Mouse (Mus musculus): ENCODE results near the gene Dpf2.

The Dpf2 gene

DNA sequence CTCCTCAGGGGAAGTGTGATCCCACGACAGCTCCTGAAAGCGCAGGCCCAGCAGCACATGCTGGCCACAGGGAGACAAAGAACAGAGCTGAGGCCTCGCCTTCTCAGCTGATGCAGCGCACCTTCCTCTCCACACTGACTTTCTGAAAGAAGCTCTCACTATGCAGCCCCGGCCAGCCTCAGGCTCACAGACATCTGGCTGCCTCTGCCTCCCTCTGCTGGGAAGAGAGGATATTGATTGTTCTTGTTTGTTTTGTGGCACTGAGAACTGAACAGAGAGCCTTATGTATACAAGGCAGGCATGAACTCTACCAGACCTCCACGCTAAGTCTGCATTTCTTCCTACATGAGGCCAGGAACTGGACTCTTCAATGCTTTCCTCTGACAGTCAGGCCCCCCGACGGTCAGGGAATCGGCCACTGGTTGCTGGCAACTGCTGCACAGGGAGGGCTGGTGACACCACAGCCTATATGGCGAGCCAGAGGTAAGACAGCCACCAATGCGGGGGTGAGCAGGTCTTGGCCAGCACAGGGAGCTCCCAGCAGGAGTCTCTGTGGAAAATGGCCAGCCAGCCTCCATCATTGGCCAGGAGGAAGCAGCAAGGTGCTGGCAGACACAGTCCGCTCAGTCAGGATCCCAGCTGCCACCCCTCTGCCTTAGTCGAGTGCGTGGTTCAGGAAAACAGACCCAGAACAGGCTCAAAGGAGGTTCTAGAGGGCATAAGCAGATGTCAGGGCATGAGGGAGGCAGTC, 50.3 kb downstream of the Dpf2 start:
- DNase-seq (ENCODE audit: low spot score): no peak

DNA sequence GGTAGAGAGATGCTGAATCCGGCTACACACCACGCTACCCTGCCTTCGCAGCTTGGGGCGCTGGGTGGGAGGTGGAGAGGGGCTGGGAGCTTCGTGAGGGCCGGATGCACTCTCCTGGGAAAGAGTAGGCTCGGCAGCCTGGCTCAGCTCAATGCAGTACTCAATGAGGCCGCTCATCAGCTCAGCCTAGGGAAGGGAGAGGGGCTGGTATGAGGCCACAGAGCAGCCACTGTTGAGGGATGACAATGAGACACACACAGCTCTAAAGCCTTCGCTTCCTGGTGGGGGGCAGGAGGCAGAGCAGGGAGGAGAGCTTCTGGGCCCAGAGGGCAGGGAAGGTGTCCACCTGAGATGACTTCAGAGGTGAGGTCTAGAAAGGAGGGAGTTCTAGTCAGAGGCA, 56.2 kb downstream of the Dpf2 start:
- DNase-seq (ENCODE audit: low spot score): no peak

DNA sequence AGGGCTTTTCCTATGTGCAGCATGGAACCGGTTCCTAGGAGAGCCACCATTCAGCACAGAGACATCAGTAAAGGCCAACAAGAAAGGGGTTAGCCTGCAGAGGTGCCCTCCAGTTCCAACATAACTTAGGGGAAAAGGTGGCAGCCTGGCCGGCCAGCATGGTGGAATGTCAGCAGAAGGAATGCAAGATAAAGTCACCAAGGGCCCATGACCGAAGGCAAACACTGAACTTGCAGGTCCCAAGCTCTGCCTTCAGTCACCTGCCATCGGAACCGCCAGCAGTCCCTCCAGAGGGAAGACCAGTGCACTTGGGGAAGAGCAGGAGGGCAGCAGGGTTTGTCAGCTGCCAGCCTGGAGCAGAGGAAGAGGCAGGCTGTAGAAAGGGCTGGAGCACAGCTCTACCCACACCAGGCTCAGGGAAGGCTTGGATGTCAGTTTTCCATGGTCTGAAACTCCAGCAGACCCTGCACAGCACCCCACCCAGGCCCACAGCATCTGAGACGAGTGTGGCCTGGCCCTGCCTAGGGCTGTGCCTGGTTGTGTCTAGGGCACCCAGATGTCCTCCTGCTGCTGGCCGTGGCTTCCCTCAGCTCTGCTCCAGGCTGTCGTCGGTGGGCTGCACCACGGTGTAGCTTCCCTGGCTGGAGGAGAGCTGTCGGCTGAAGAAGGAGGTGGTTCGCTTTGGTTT, 60.6 kb downstream of the Dpf2 start:
- no peak for DNase-seq (ENCODE audit: low spot score)

DNA sequence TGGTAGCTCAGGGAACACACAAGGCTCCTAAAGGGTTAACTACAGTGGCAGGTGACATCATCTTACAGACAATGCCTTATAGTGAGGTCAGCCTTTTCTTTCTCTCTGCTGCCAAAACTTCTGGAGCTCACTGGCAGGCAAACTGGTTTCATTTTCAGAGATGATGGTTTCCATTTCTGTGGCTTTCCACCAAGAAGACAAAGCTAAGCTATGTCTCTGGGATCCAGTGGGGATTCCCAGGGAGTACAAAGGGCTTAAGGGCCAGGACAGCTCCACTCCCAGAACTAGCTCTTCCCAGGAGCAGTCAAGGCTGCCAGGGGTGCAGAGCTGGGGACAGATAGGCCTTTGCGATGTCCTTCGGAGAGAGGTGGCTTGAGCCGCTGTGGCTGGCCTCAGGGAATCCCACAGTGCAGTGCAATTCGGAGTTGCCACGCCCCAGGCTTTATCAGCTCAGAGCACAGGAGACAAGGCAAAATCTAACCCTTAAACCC, 61.3 kb downstream of the Dpf2 start:
- no peak for DNase-seq (ENCODE audit: low spot score)

DNA sequence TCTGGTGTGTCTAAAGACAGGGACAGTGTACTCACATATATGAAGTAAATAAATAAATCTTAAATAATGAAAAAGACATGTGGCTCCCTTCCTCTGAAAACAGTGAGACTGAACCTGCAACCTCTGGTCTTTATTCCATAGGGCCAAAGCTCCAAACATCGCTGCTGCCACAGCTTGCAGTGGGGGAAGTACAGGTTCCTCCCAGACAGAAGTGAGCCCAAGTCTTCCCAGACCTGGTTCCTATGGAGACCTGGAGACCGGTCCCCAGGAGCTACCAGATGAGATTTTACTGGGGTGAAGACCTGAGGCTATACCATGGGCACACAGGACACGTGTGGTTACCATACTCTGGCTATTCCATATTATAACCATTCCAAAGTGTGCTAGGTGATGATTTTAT, 62.0 kb downstream of the Dpf2 start:
- DNase-seq (ENCODE audit: low spot score): no peak

DNA sequence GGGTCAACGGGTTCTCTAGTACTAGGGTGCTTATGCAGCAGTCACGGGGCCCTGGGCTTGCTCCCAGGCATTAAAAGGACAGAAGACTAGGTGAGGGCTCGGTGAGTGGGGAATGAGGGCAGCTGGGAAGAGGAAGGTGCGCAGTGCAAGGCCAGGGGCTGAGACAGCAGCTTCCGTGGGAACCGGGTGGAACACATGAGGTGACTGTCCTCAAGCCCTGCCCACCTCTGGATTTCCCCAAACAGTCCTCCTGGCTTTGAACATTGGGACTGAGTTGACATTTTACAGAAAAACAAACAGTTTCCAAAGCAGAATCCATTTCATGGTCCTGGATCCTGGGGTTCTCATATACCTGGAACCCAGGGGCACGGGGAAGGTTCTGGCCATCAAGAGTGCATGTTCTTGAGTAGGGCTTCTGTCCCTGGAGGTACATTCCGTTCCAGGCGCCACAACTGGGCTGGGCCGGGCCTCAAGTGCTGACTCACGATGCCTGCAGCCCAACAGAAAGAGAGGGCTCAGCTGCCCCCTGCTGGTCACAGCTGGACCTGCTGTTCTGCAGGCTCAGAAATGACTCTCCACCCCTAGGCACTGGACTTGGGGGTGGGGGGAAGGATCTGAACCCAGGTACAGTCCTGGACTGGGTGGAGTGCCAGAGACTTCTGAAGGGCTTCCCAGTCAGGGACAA, 62.8 kb downstream of the Dpf2 start:
- DNase-seq (ENCODE audit: low spot score): peak; percentile 97

DNA sequence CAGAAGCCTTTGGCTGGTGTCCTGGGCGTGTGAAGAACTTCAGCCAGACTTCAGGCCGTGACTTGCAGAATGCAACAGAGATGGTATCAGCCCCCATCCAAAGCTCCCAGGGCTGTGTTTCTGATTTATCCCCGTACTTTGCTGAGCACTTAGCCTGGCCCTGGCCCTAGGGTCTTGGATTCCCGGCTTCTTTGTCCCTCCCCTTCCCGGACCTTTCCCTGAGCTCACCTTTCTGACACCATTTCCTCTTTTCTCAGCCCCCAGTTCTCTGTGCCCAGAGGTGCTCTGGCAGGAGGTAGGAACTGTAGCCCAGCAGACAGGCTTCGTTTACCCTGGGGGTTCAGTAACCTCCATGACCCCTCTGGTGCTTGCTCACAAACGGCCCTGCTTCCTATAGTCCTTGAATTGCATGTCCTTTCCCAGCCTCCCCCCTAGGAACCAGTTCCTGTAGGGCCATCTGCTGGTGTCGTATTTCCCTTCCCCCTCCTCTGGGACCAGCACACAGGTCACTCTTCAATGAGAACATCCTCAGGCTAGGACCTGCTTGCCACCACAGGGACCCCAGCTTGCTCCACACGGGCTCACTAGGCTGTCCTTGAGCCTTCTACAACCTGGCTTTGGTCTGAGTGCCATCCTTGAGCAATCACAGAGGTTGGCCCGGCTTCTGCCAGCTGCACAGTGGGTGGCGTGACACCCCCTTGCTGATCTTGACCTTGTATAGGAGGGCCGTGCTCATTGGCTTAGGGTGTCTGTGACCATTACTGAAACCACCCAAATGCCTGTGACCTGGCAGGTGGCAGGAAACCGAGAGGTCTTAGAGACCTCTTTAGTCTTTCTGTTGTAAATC, 63.8 kb downstream of the Dpf2 start:
- peak; percentile 60 for DNase-seq (ENCODE audit: low spot score)

DNA sequence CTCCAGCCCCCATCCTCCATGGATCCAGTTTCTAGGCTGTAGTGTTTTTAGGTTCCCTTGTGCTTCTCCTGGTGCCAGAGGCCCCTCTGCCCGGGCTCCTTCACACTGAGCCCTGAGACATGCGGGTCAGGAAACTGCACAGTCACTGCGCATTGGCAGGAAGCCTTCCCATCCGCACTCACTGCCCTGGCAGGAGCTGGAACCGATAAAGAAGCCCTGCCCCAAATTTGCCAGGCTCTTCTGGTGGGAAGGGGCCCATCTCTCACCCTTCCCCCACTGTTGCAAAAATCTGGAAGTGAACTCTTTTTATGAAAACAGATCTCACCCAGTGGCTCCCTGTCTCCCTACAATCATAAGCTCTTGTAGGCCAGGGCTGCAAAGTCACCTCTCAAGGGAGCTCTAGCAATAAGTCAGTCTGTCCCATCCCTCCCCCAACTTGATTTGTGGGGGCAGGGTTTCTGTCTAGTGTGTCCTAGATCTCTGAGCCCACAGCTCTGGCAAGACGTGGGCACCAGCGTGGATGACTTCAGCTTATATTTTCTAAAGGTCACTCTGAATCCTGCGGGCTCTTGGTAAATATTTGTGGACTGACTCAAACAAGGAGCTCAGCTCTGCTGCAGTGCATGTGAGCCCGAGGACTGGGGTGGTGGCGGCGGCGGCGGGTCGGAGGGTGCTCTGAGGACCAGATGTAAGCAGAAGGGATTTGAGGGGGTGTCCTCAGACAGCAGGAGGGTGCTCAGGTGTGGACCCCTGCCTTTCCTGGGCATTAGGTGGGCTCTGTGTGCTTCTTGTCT, 64.6 kb downstream of the Dpf2 start:
- peak; percentile 66 for DNase-seq (ENCODE audit: low spot score)

DNA sequence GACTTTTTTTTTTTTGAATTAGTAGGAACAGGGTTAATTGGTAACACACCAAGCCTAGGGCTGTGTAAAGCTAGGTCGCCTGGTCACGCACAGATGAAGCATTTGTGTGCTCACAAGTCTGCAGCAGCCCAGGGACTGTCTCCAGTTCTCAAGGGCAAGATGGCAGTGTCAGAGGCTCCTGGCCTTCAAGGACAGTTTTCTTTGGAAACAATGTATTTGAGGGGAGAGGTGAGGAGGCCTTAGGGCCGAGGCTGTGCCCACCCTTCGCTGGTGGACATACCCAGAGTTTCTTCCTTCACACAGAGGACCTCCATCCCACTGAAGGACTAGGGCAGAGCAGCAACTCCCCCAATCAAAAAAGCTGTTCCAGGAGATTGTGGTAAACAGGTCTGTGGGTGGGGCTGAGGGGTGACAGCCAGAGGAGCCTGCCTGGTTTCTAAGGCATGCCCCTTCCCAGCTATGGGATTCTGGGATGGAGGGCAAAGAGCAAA, 65.5 kb downstream of the Dpf2 start:
- no peak for DNase-seq (ENCODE audit: low spot score)

DNA sequence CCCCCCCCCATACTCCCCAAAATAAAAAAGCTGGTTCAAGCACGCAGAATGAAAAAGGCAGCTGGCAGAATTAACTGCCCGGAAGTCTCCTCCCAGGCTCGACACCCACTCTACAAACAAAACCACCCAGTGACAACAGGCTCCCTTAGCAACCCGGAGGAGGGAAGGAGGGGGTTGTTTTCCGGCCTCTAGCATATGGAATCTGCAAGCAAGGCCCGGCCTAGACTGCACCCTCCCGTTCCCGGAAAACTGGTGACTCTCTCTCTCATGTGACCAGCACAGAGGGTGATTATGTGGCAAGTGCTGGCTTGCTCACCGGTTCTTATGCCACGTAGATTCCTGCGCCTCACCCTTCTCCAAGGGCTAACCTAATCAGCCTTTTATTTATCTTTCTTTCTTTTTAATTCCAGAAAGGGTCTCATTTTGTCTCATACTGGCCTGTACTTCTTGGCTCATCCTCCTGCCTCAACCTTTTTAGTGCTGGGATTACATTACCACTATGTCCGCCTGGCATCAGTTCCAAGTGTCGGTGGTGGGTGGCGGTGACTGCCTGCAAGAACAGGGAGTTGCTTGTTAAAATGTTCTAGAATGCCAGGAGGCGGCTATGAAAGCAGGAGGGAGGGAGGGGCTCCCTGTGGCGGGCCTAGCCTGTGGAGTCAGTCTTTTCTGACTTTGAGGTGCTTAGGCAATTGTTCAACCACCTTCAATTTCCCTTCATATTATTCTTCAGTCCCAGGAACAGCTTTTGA, 66.1 kb downstream of the Dpf2 start:
- peak; percentile 92 for DNase-seq (ENCODE audit: low spot score)

Measured in urinary bladder, postnatal 14 days (tissue).